Comparison of ENCODE assay signal across 9 mouse cellular contexts in the genomic region with DNA sequence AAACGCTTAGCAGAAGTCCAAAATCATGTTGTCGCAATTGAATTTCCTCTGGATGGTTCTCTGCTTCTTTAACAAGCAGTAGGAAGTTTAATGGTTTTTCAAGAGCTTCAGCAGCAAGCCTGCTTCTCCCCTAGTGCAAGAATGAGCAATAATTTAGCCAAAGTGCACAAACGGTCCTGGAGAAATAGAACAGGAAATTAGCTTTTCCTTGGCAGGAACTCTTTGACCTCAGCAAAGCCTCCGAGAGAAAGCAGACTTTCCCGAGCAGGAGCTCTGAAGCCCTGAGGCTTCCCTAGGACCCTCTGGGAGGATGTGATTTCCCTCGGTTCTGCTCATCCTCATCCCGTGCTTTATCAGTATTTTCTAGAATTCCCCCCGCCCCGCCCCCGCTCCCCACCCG. TPM values are rescaled to one million over a fixed set of nuclear protein-coding genes. Genes with fewer than 3 reads are reported as not detected.
DNase-seq lines count a peak whose midpoint lies in the region; ATAC-seq and TF ChIP-seq lines count a peak whose summit lies in the region.
"Had no signal": no experiment of that assay in that cellular context is flagged by ENCODE, and none has a peak within 500 bp of the region (broad histone marks: within the 10 kb centered on the region; RNA-seq: fewer than 3 reads in every experiment).

No protein-coding gene starts in this region.

- 60% methylated on average over 11 of the region's 11 CpGs for WGBS in neural tube, embryonic 13.5 days
- WGBS in neural tube, embryonic 15.5 days = 54% methylated on average over 11 of the region's 11 CpGs

- H3K4me2 ChIP-seq in neural tube, embryonic 13.5 days = no peak overlapping the region
- no peak overlapping the region for H3K4me2 ChIP-seq in neural tube, embryonic 15.5 days

- no peaks in the 10 kb centered on the region for H3K9me3 ChIP-seq in neural tube, embryonic 13.5 days
- H3K9me3 ChIP-seq in neural tube, embryonic 15.5 days (replicated peaks) = no peaks in the 10 kb centered on the region

- ATAC-seq in neural tube, embryonic 13.5 days (ENCODE audit: low read depth) = no peak
- no peak for ATAC-seq in neural tube, embryonic 15.5 days (ENCODE audit: low FRiP score)
- ATAC-seq: Patski had no signal

- no peaks in the 10 kb centered on the region for H3K27me3 ChIP-seq in neural tube, embryonic 13.5 days
- no peaks in the 10 kb centered on the region for H3K27me3 ChIP-seq in neural tube, embryonic 15.5 days (replicated peaks)

- no peak for TF ChIP-seq CTCF in gastrocnemius, adult 2 months (IDR thresholded peaks at IDR 0.05)

- peaks cover 6% of the 10 kb centered on the region; the same call in 1 of the 2 replicates for H3K4me1 ChIP-seq in neural tube, embryonic 13.5 days (replicated peaks)
- H3K4me1 ChIP-seq in neural tube, embryonic 15.5 days = 0 out of 2 replicates have a peak, but pooled peaks cover 2% of the 10 kb centered on the region

- H3K4me3 ChIP-seq in gastrocnemius, adult 2 months = peak overlapping the region; percentile 50
- no peak overlapping the region for H3K4me3 ChIP-seq in neural tube, embryonic 13.5 days
- no peak overlapping the region for H3K4me3 ChIP-seq in neural tube, embryonic 15.5 days (replicated peaks)

- intact Hi-C loops in gastrocnemius, adult 2 months (cut with DNase I) = no loop called here

- H3K9ac ChIP-seq in neural tube, embryonic 13.5 days = 0 out of 2 replicates have a peak overlapping the region, but pooled peaks have one; percentile 12
- no peak overlapping the region for H3K9ac ChIP-seq in neural tube, embryonic 15.5 days (replicated peaks)

- DNase-seq in gastrocnemius, adult 2 months = no peak
- no peak for DNase-seq in gastrocnemius, postnatal 10 days
- peak; percentile 39 for DNase-seq in kidney, postnatal 14 days
- DNase-seq in right cerebral cortex, postnatal 14 days = no peak
- DNase-seq in layer of hippocampus, adult 18-20 months (ENCODE audit: low spot score in 2 of 2) = no peak
- no peak for DNase-seq in layer of hippocampus, adult 9-11 months

- H3K27ac ChIP-seq in gastrocnemius, adult 2 months = peak overlapping the region; percentile 89
- no peak overlapping the region for H3K27ac ChIP-seq in neural tube, embryonic 13.5 days (replicated peaks)
- no peak overlapping the region for H3K27ac ChIP-seq in neural tube, embryonic 15.5 days (replicated peaks)

- no peaks in the 10 kb centered on the region for H3K36me3 ChIP-seq in neural tube, embryonic 13.5 days
- H3K36me3 ChIP-seq in neural tube, embryonic 15.5 days = no peaks in the 10 kb centered on the region

RNA-seq across cellular contexts. Expression of gene Cped1, which starts 13.3 kb away (rescaled TPM):
- total RNA-seq in gastrocnemius, adult 2 months (2021) = 10 to 100 TPM; 22.4 to 24.5 TPM
- 10 to 100 TPM; 15.9 to 27.6 TPM for total RNA-seq in gastrocnemius, postnatal 10 days (2021)
- polyA plus RNA-seq in neural tube, embryonic 13.5 days (2015; fragmentation: Nextera tagmentation; extraction: Ambion mirVana) = 3.6 and 3.9 TPM in 2 replicates
- polyA plus RNA-seq in neural tube, embryonic 15.5 days (2015; fragmentation: Nextera tagmentation; extraction: Ambion mirVana) = 2.7 and 3.6 TPM in 2 replicates
- 1 to 10 TPM; 2.2 TPM for total RNA-seq in layer of hippocampus, adult 18-20 months (2021)

RNA-seq across cellular contexts. Expression of gene Ing3, which starts 49.7 kb away (rescaled TPM):
- total RNA-seq in gastrocnemius, adult 2 months (2021) = 1 to 10 TPM; 9.1 to 9.8 TPM
- 10 to 100 TPM; 10.5 to 11.9 TPM for total RNA-seq in gastrocnemius, postnatal 10 days (2021)
- polyA plus RNA-seq in neural tube, embryonic 13.5 days (2015; fragmentation: Nextera tagmentation; extraction: Ambion mirVana) = 46.4 and 48.1 TPM in 2 replicates
- 38.7 and 45.5 TPM in 2 replicates for polyA plus RNA-seq in neural tube, embryonic 15.5 days (2015; fragmentation: Nextera tagmentation; extraction: Ambion mirVana)
- total RNA-seq in layer of hippocampus, adult 18-20 months (2021) = 10 to 100 TPM; 30.1 to 30.4 TPM

Comparison
In these comparisons a context has a peak if more than half of its experiments do, and no peak if none do; other contexts are left out.
1. RNA of gene Cped1, which starts 13.3 kb away (total RNA-seq): 15.9 to 27.6 TPM in gastrocnemius, postnatal 10 days and 22.4 to 24.5 TPM in gastrocnemius, adult 2 months; 2.2 TPM in layer of hippocampus, adult 18-20 months; every median in the first group is over 4 times any median in the second.